Mouse (Mus musculus): Measurements from ENCODE around the gene Atp6v1b1. TPM values are rescaled to one million over a fixed set of nuclear protein-coding genes. Genes with fewer than 3 reads are reported as not detected.

Gene Atp6v1b1
- polyA plus RNA-seq, 1 experiment from 2014 or later, result 14.2 TPM

DNA sequence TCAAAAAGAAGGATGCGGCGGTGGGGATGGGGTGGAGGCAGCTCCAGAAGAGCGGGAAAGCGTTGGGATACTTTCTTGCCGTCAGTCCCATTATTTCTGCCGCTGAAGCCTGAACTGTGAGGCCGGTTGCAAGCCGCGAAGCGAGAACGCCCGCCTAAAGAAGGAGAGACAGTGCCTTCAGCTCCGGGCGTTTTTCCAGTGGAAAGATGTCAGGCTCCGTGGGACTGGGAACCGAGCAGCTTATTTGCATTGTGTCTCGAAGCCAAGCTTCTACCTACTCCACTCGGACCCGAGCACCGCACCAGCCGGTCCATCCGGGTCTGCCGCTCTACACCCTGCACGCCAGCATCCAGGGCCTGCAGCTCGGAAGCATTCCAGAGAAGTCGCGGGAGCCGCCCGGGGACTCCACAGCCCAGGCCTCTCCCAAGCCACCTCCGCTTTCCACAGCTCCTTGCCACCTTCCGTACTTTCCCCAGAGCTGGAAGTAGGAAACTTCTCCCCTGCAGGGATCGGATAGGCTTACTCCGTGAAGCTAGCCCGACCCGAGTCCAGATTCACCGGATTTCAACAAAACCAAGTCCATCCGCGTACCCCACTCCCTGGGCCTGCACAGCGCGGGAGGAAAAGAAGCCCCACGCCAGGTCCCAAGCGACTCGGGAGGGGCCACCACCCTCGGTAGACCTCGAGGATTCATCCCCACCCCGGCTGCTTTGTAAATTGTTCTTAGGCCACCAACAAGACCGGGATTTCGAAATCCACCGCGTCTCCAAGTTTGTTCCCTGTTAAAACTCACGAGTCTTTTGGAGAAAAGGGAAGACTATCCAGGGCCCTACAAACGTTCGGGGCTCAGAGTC lies 40.4 kb upstream of the Atp6v1b1 start:
- Histone ChIP-seq H3K9me3 (replicated peaks; ENCODE audit: low read length) (no peaks in the 10 kb centered on the region), H3K4me3 (replicated peaks; ENCODE audit: low read depth, low read length) (no peak overlapping the region), H3K27me3 (ENCODE audit: insufficient read depth, low read length) (peaks cover 89% of the 10 kb centered on the region), H3K36me3 (ENCODE audit: insufficient read depth, low read length) (no peaks in the 10 kb centered on the region), H3K27ac (no peak overlapping the region), H3K4me2 (ENCODE audit: low read length) (no peak overlapping the region), H3K4me1 (replicated peaks; ENCODE audit: insufficient read depth, low read length) (no peaks in the 10 kb centered on the region), H3K9ac (ENCODE audit: low read depth, low read length) (no peak overlapping the region)
- DNase-seq (ENCODE audit: low spot score), result no peak
- TF ChIP-seq CTCF (IDR thresholded peaks at IDR 0.05; ENCODE audit: low read depth), result no peak
- ATAC-seq (replicated peaks; ENCODE audit: low FRiP score, low read depth), result no peak
- WGBS, result under 1% methylated on average over 52 of the region's 53 CpGs

DNA sequence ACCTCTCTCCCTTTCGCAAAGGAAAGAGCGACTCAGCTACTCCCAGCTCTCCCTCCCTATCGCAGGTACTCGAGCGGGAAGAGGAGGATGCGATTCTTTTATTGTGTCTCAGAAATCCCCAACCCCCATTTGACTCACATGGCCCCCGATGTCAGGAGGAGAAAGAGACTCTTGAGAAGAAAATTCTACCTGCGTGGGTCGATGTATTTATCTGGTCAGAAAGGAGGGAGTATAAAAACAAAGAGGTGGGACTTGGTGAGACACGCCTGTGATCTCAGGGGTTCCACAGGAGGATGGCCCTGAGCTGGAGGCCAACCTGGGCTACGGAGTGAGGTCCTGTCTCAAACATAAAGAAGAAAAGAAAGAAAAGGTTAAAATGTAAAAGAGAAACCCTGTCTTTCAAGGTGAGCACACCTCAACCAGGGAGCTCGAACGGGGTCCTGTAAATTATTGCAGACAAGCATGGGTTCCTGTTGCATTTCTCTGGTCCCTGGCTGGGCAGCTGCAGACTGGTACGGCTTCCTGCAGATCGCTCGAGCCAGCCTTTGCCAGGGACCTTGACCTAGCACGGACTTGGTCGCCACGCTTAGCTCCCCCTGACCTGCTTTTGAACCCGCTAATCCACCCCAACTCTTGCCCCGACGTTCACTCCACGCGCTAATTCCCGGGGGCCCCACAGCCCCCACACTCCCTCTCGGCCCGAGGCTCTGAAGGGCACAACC lies 39.6 kb upstream of the Atp6v1b1 start:
- no peak overlapping the region for H3K27ac ChIP-seq
- no peak overlapping the region for H3K4me2 ChIP-seq (ENCODE audit: low read length)
- no peaks in the 10 kb centered on the region for H3K9me3 ChIP-seq (replicated peaks; ENCODE audit: low read length)
- H3K4me1 ChIP-seq (replicated peaks; ENCODE audit: insufficient read depth, low read length), result no peaks in the 10 kb centered on the region
- ATAC-seq (replicated peaks; ENCODE audit: low FRiP score, low read depth) (no peak), DNase-seq (ENCODE audit: low spot score) (no peak)
- peaks cover 89% of the 10 kb centered on the region for H3K27me3 ChIP-seq (ENCODE audit: insufficient read depth, low read length)
- WGBS, result under 1% methylated on average over 27 of the region's 27 CpGs
- H3K36me3 ChIP-seq (ENCODE audit: insufficient read depth, low read length), result no peaks in the 10 kb centered on the region
- no peak overlapping the region for H3K9ac ChIP-seq (ENCODE audit: low read depth, low read length)
- no peak overlapping the region for H3K4me3 ChIP-seq (replicated peaks; ENCODE audit: low read depth, low read length)
- no peak for TF ChIP-seq CTCF (IDR thresholded peaks at IDR 0.05; ENCODE audit: low read depth)

DNA sequence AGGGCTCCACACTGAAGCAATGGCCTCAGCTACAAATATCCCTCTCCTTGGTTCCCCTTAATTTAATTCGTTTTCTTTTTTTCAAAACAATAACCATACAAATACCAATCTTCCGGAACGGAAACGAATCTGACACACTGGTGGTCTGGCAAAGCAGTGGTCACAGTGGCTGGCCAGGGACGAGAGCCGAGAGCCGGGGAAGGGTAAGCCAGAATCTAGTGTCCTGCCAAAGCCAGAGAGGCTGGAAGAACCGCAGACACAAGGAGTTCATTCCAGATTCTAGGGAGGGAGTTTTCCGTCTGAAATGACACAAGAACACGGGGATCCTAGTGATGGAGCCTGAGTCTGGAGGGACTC lies 39.1 kb upstream of the Atp6v1b1 start:
- H3K4me3 ChIP-seq (replicated peaks; ENCODE audit: low read depth, low read length), result no peak overlapping the region
- no peak overlapping the region for H3K9ac ChIP-seq (ENCODE audit: low read depth, low read length)
- H3K27me3 ChIP-seq (ENCODE audit: insufficient read depth, low read length), result peaks cover 89% of the 10 kb centered on the region
- H3K27ac ChIP-seq, result no peak overlapping the region
- H3K9me3 ChIP-seq (replicated peaks; ENCODE audit: low read length), result no peaks in the 10 kb centered on the region
- under 1% methylated on average over 10 of the region's 10 CpGs for WGBS
- no peak for ATAC-seq (replicated peaks; ENCODE audit: low FRiP score, low read depth)
- no peaks in the 10 kb centered on the region for H3K36me3 ChIP-seq (ENCODE audit: insufficient read depth, low read length)
- no peak for TF ChIP-seq CTCF (IDR thresholded peaks at IDR 0.05; ENCODE audit: low read depth)
- no peaks in the 10 kb centered on the region for H3K4me1 ChIP-seq (replicated peaks; ENCODE audit: insufficient read depth, low read length)
- no peak for DNase-seq (ENCODE audit: low spot score)
- H3K4me2 ChIP-seq (ENCODE audit: low read length), result no peak overlapping the region

DNA sequence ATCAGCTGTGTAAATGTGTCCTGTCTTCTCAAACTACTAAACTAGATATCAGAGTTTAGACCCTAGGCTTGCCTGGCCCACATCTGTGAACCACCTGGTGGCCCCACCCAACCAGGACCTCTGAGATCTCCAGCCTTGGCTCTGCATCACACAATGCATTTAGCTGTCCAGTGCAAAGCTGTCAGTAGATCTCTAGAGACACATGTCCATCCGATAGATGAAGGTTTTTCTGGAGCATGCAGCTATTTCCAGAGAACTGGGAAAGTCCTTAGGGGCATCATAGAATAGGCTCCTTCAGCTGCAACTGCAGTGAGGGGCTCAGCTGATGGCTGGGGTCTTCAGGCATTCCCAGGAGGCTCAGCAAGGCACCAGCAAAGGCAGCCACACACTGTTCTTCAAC lies 38.5 kb upstream of the Atp6v1b1 start:
- TF ChIP-seq CTCF (IDR thresholded peaks at IDR 0.05; ENCODE audit: low read depth), result no peak
- Histone ChIP-seq H3K4me3 (replicated peaks; ENCODE audit: low read depth, low read length) (no peak overlapping the region), H3K9ac (ENCODE audit: low read depth, low read length) (no peak overlapping the region), H3K27me3 (ENCODE audit: insufficient read depth, low read length) (peaks cover 89% of the 10 kb centered on the region), H3K9me3 (replicated peaks; ENCODE audit: low read length) (no peaks in the 10 kb centered on the region), H3K4me1 (replicated peaks; ENCODE audit: insufficient read depth, low read length) (no peaks in the 10 kb centered on the region), H3K36me3 (ENCODE audit: insufficient read depth, low read length) (no peaks in the 10 kb centered on the region), H3K27ac (no peak overlapping the region), H3K4me2 (ENCODE audit: low read length) (no peak overlapping the region)
- ATAC-seq (replicated peaks; ENCODE audit: low FRiP score, low read depth) (no peak), DNase-seq (ENCODE audit: low spot score) (no peak)
- WGBS, result 7% methylated on average over 1 of the region's 1 CpGs

DNA sequence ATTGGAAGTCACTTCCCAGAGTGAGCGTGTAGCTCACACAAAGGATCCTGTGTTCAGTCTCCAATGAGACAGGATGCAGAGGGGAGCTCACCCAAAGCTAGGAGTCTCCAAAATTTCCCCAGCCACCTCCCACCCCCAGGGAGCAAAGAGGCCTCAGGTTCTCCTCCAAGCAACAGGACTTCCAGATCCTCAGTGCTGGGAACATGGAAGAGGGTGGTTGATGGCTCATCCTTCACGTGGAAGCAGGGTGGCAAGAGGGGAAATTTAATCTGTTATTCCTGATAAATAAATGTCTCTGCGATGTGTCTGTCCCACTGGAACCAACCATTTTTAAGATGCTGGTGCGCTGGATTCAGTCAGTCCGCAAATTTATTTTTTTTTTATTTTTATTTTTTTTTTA lies 38.1 kb upstream of the Atp6v1b1 start:
- DNase-seq (ENCODE audit: low spot score) (no peak), ATAC-seq (replicated peaks; ENCODE audit: low FRiP score, low read depth) (no peak)
- no peak overlapping the region for H3K4me3 ChIP-seq (replicated peaks; ENCODE audit: low read depth, low read length)
- TF ChIP-seq CTCF (IDR thresholded peaks at IDR 0.05; ENCODE audit: low read depth), result no peak
- H3K9ac ChIP-seq (ENCODE audit: low read depth, low read length), result no peak overlapping the region
- H3K4me2 ChIP-seq (ENCODE audit: low read length), result no peak overlapping the region
- no peaks in the 10 kb centered on the region for H3K9me3 ChIP-seq (replicated peaks; ENCODE audit: low read length)
- H3K36me3 ChIP-seq (ENCODE audit: insufficient read depth, low read length), result no peaks in the 10 kb centered on the region
- peaks cover 91% of the 10 kb centered on the region for H3K27me3 ChIP-seq (ENCODE audit: insufficient read depth, low read length)
- no peak overlapping the region for H3K27ac ChIP-seq
- no peaks in the 10 kb centered on the region for H3K4me1 ChIP-seq (replicated peaks; ENCODE audit: insufficient read depth, low read length)
- 18% methylated on average over 5 of the region's 5 CpGs for WGBS

DNA sequence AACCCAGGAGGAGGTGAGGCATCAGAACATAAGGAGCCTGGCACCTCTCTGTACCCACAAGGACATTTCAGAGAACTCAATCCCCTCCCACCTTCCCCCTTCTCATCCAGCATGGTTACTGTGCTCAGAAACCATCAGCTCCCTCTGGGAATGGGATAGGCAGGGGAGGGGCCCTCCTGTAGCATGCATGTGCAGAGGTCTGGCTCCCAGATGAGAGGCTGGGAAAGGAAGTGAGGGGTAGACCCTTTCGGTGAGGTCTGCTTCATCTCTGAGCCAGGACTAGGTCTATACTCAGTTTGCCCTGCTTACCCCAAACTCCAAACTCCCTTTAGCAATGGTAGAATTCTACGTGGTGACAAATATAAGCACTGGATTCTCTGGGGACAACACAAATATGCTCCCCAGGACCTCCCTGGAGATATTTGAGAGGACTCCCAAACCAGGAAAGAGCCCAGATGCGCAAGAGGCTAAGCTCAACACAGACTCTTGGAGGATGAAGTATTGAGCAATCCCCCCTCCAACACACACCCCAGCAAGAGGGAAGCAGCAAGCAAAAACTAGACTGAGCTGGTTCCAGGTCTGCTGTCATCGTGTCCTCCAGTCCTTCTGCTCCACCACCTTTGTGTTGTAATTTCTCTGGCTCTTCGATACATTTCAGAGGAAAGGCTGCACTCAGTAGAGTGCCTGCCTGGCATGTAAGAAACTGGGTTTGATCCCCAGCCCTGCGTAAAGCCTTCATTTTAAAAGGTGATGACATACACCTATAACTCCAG lies 34.9 kb upstream of the Atp6v1b1 start:
- peaks cover 99% of the 10 kb centered on the region for H3K27me3 ChIP-seq (ENCODE audit: insufficient read depth, low read length)
- DNase-seq (ENCODE audit: low spot score) (no peak), ATAC-seq (replicated peaks; ENCODE audit: low FRiP score, low read depth) (no peak)
- H3K4me1 ChIP-seq (replicated peaks; ENCODE audit: insufficient read depth, low read length), result peaks cover 4% of the 10 kb centered on the region; the same call in 1 of the 2 replicates
- H3K9me3 ChIP-seq (replicated peaks; ENCODE audit: low read length), result no peaks in the 10 kb centered on the region
- H3K27ac ChIP-seq, result no peak overlapping the region
- no peak overlapping the region for H3K4me2 ChIP-seq (ENCODE audit: low read length)
- WGBS, result 2% methylated on average over 6 of the region's 6 CpGs
- no peak overlapping the region for H3K4me3 ChIP-seq (replicated peaks; ENCODE audit: low read depth, low read length)
- TF ChIP-seq CTCF (IDR thresholded peaks at IDR 0.05; ENCODE audit: low read depth), result no peak
- no peak overlapping the region for H3K9ac ChIP-seq (ENCODE audit: low read depth, low read length)
- H3K36me3 ChIP-seq (ENCODE audit: insufficient read depth, low read length), result no peaks in the 10 kb centered on the region
